Mouse (Mus musculus): ENCODE measurements around the gene Nectin2.
A peak's percentile ranks its signal among the peaks of the same experiment; 100 is the strongest.
"Not testable (repeated sequence)": the region's sequence is repeated elsewhere in the genome, so short reads cannot be mapped to it uniquely, and the experiment has no call there.

Nectin2 gene

GRCm38 (mm10) chr7:19750217-19751069 is at the start of gene Nectin2:
TSS of gene Nectin2 (minus strand) at chr7:19750483.
- DNase-seq (ENCODE audit: extremely low spot score, low spot score): peak; percentile 90

GRCm38 (mm10) chr7:19796697-19797588 is 46.7 kb upstream of the Nectin2 start, which contains the start of gene Cblc:
TSS of gene Cblc (minus strand) at chr7:19796809.
- peak; percentile 65 for DNase-seq (ENCODE audit: extremely low spot score, low spot score)

GRCm38 (mm10) chr7:19796254-19796653 is 46.0 kb upstream of the Nectin2 start:
- no peak for DNase-seq (ENCODE audit: extremely low spot score, low spot score)

GRCm38 (mm10) chr7:19795236-19795635 is 45.0 kb upstream of the Nectin2 start:
- no peak for DNase-seq (ENCODE audit: extremely low spot score, low spot score)

GRCm38 (mm10) chr7:19792701-19793630 is 42.7 kb upstream of the Nectin2 start:
- no peak for DNase-seq (ENCODE audit: extremely low spot score, low spot score)

- not testable (repeated sequence) for DNase-seq (ENCODE audit: extremely low spot score, low spot score)
Observed at GRCm38 (mm10) chr7:19791504-19791903, 41.2 kb upstream of the Nectin2 start.

GRCm38 (mm10) chr7:19789904-19790347 is 39.6 kb upstream of the Nectin2 start:
- peak; percentile 96 for DNase-seq (ENCODE audit: extremely low spot score, low spot score)

- DNase-seq (ENCODE audit: extremely low spot score, low spot score): no peak
Observed at GRCm38 (mm10) chr7:19785874-19786458, 35.7 kb upstream of the Nectin2 start.

GRCm38 (mm10) chr7:19784764-19785535 is 34.7 kb upstream of the Nectin2 start:
- peak; percentile 42 for DNase-seq (ENCODE audit: extremely low spot score, low spot score)

- DNase-seq (ENCODE audit: extremely low spot score, low spot score): no peak
Observed at GRCm38 (mm10) chr7:19783630-19784029, 33.3 kb upstream of the Nectin2 start.

GRCm38 (mm10) chr7:19782645-19783044 is 32.4 kb upstream of the Nectin2 start:
- no peak for DNase-seq (ENCODE audit: extremely low spot score, low spot score)

GRCm38 (mm10) chr7:19781741-19782140 is 31.5 kb upstream of the Nectin2 start:
- DNase-seq (ENCODE audit: extremely low spot score, low spot score): no peak

GRCm38 (mm10) chr7:19779903-19780302 is 29.6 kb upstream of the Nectin2 start:
- no peak for DNase-seq (ENCODE audit: extremely low spot score, low spot score)

- DNase-seq (ENCODE audit: extremely low spot score, low spot score): no peak
Observed at GRCm38 (mm10) chr7:19778645-19779044, 28.4 kb upstream of the Nectin2 start.

- DNase-seq (ENCODE audit: extremely low spot score, low spot score): no peak
Observed at GRCm38 (mm10) chr7:19777049-19777723, 26.9 kb upstream of the Nectin2 start.

GRCm38 (mm10) chr7:19771682-19772081 is 21.4 kb upstream of the Nectin2 start:
- DNase-seq (ENCODE audit: extremely low spot score, low spot score): no peak

- DNase-seq (ENCODE audit: extremely low spot score, low spot score): peak; percentile 59
Observed at GRCm38 (mm10) chr7:19770984-19771391, 20.7 kb upstream of the Nectin2 start, which contains the start of gene Bcam. TSS of gene Bcam (minus strand) at chr7:19771016.

- peak; percentile 90 for DNase-seq (ENCODE audit: extremely low spot score, low spot score)
Observed at GRCm38 (mm10) chr7:19770375-19770754, 20.1 kb upstream of the Nectin2 start.
